Mouse (Mus musculus) left cerebral cortex, adult 11 months (tissue): ENCODE results near the gene Gpr108.

Experiments
- DNase-seq: peaks from one replicate; pipeline ENCODE4 v3.0.0; 2022; ENCODE audit warnings: low spot score

The Gpr108 gene

DNA sequence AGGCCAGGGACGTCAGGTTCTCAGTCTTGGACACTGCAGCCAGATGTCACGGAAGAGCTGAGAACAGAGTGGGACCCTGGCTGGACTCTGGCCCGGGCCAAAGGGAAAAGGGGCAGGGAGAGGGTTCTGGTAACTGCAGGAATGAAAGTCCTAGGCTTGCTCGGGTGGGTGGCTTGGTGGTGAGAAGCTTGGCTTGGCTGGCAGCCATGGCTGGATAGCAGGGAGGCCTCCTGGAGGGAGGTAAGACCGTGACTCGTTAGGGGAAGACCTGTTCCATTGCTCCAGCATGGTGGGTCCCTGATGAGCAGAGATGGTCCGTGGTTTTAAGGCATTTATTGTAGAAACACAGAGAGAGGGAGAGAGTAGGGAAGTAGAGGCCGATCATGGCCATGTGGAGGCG lies 23.1 kb upstream of the Gpr108 start:
- DNase-seq, result no peak

DNA sequence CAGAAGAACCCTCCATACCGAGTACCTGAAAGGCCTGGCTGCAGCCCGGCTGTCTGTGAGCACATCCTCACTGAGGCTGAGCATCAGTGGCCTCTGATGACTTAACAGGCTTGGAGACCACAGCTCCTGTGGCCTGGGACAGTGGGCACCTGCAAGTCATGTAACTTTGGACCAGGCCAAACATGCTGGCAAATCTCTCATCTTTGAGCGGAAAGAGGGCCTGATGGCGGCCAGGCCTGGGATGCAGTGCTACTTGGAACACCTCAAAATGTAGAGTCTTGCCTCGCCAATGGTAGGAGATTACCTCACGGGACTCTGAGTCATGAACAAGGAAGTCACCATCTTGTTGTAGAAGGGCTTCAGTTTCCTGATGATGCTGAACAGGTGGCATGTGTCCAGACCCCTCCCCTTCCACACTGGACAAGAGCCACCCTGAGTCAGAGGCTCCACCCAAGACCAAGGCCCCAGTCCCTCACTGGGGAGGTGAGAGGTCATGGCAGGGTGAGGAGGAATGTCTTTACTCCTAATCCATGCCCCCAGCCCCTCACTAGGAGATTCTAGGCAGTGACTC lies 19.4 kb upstream of the Gpr108 start:
- DNase-seq, result no peak

DNA sequence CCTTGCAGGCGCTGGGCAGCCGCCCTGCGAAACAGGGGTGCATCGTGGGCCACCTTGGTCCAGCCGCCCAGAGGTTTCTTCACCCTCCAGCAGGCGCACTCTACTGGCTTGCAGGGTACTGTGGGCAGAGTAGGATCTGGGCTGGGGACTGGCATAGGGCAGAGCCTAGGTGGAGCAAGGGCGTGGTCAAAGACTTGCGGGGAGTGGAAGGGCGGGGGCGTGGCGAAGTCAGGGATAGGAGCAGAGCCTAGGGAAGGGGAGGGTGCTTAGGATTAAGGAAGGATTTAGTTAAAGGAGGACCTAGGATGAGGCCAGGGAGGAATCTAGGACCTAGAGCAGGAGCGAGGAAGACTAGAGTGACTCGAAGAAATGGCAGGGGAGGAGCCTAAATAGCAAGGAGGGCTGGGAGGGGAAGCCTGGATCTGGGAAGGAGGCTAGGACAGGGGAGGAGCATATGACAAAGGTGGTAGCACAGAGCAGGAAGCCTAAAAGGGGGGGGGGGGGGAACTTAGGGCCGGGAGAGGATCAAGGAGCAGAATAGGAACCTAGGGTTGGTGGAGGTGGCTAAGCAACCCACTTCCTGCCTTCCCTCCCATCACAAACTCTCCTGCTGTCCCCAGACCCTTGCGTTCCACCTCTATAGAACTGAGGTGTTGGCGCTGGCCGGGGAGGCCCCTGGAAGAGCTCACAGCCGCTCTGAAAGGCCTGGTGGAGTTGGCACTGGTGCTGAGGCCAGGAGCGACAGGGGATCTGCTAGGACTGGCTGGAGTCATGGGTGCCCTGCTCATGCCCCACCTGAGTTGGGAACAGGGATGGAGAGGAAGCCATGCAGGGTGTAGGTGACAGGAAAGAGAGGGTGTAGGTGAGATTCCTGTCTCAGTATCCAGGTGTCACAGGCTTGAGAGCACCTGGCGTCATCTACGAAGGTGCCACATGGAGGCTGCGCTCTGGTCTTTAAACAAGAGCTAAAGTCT lies 17.0 kb upstream of the Gpr108 start:
- DNase-seq, result no peak

DNA sequence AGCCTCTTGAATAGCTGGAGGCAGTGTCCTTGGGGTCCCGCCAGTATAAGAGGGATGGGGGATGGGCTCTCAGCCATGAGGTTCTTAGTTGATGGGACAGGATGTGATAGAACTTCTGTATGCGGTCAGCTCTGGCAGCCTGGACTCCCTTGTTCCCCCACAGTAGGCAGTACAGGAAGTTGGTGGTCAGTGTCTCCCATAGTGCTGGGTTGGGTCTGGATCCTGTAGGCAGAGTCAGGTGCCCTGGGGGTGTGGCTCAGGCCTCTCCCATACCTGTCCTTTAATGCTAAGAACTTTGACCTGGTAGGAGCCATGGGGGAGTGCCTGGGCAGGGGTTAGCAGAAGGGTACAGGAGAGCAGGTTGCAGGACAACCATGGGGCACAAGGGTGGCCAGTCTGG lies 15.9 kb upstream of the Gpr108 start:
- no peak for DNase-seq

DNA sequence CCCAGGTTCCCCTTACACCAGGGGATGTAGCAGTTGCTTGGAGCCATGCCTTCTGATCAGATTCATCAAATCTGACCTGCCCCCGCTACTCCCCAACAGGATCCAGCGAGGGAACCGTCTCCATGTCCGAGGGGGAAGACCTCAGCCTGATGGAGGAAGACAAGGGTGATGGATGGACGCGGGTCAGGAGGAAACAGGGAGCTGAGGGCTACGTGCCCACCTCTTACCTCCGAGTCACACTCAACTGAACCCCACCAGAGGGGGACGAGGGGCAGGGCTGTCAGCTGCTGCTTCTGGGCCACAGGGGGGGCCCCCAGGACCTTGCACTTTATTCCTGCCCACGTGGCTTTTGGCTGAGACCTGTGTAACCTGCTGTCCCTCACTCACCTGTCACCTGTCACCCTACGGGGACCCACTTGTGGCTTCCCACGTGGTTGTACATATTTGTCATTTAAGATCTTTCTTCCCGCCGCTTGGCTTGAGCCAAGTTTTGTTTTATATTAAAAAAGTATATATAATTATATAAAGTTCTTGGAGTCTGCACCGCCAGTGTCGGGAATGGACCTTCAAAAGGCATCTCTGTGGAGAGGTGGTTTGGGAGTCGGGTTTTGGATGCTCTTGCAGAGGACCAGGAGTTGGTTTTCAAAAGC lies 14.8 kb upstream of the Gpr108 start:
- DNase-seq, result no peak

- no peak for DNase-seq
These were observed 13.6 kb upstream of the Gpr108 start for GRCm38 (mm10) chr17:57261796-57262195.

DNA sequence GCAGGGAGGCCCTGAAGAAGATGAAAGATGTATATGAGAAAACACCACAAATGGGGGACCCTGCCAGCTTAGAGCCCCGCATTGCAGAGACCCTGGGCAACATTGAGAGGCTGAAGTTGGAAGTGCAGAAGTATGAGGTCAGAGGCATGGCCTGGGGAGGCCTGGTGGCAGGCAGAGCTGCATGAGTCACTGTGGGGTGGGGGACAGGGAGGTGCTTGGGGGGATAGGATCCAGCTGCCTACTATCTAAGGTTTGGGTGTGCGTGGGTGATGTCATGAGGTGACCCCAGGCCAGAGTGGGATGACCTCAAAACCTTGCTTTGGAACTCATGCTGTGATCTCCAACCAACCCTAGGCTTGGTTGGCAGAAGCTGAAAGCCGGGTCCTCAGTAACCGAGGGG lies 13.0 kb upstream of the Gpr108 start:
- no peak for DNase-seq

DNA sequence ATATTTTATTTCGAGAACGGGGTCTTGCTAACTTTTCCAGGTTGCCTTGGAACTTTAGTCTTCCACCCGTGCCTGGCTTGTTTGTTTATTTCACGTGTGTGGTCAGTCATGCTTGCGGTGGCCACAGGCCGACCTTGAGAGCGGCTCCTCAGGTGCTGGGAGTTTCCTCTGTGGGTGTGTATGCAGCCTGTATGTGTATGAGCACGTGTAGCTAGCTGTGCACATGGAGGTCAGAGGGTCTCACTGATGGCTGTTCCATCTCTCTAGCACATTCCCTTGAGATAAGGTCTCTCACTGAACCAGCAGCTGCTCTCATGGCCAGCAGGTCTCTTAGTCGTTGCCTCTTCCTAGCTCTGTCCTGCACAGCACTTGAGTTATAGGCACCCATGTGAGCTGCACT lies 12.1 kb upstream of the Gpr108 start:
- no peak for DNase-seq

DNA sequence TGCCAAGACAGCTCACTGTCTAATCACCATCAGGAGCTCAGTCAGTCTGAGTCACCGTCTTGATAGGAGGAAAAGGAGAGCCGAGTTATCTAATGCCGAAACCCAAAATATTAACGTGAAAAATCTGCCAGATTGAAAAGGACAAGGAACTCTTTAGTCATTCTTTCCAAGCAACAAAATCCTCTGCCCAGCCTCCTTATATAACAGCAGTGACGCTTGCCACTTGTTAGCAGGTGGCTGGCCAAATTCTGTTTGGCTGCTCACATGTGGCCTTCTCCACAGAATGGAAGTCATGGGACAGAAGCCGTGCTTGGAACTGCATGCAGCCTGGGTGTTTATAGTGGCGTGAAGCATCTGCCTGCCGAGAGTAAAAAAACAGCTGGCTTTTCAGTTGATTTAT lies 11.5 kb upstream of the Gpr108 start:
- no peak for DNase-seq

DNA sequence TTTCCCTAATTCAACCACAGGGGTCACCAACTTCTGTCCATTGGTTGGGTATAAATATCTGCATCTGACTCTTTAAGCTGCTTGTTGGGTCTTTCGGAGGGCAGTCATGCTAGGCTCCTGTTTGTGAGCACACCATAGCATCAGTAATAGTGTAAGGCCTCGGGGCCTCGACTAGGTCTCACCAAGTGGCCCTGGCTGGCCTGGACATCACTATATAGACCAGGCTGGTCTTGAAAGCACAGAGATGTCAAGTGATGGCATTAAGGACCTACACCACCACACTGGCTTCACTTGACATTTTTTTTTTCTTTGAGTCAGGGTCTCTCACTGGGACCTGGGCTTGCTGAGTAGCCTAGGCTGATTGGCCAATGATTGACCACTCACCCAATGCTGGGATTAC lies 9.9 kb upstream of the Gpr108 start:
- no peak for DNase-seq

DNA sequence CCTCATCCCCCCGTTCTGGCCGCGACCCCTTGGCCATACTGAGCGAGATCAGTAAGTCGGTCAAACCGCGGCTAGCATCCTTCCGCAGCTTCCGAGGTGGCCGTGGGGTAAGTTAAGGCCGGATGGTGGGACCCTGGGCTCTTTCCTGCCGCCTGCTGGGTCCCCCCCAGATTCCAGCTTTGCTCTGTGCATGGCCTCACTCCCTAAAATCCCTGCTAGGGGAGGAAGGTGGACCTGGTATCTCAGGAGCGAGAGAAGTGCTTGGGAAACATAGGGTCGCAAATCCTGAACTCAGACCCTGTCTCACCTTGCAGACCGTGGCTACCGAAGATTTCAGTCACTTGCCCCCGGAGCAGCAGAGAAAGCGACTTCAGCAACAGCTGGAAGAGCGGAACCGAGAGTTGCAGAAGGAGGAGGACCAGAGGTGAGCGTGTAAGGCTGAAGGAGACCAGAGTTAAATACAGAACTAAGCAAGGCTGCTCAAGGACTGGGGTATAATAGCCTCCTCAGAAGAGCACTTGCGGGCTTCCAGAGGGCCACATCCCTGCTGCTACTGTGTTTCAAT lies 8.8 kb upstream of the Gpr108 start:
- no peak for DNase-seq

- DNase-seq, result no peak
These were observed 7.1 kb upstream of the Gpr108 start for GRCm38 (mm10) chr17:57255354-57255753.

- DNase-seq, result no peak
These were observed 5.1 kb upstream of the Gpr108 start for GRCm38 (mm10) chr17:57253306-57253705.

- DNase-seq, result no peak
These were observed 3.2 kb upstream of the Gpr108 start for GRCm38 (mm10) chr17:57251431-57251830.

DNA sequence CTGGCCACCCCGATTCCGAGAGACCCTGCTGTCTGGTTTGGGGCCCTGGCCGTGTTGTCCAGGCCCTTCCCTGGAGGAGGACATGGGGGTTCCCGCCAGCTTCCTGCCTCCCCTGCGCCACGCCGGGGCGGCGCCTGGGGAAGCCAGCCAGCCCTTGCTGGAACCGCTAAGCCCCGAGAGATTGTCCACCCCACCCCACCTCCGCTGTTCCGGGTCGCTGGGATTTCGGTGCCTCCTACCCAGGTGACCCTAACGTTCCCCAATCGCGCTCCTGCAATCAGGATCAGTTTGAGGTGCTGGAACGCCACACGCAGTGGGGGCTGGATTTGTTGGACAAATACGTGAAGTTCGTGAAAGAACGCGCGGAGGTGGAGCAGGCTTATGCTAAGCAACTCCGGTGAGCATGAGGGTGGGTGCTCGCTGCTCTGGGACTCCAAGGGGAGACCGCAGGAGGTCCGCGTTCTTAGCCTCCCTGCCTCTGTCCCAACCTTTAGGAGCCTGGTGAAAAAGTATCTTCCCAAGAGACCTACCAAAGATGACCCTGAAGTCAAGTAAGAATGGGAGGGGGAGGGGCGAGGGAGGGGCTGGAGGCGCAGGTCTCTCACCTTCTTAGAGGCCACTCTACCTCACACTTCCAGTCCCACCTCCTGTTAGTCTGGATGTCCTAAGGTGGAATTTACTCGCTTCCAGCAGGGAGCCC lies 2.4 kb upstream of the Gpr108 start:
- DNase-seq, result no peak

GRCm38 (mm10) chr17:57249186-57250181 lies 1.2 kb upstream of the Gpr108 start, which contains the start of gene Trip10:
TSS of gene Trip10 (plus strand) at chr17:57249455.
- peak; percentile 79 for DNase-seq

GRCm38 (mm10) chr17:57248771-57249170 lies 525 bp upstream of the Gpr108 start:
- no peak for DNase-seq

DNA sequence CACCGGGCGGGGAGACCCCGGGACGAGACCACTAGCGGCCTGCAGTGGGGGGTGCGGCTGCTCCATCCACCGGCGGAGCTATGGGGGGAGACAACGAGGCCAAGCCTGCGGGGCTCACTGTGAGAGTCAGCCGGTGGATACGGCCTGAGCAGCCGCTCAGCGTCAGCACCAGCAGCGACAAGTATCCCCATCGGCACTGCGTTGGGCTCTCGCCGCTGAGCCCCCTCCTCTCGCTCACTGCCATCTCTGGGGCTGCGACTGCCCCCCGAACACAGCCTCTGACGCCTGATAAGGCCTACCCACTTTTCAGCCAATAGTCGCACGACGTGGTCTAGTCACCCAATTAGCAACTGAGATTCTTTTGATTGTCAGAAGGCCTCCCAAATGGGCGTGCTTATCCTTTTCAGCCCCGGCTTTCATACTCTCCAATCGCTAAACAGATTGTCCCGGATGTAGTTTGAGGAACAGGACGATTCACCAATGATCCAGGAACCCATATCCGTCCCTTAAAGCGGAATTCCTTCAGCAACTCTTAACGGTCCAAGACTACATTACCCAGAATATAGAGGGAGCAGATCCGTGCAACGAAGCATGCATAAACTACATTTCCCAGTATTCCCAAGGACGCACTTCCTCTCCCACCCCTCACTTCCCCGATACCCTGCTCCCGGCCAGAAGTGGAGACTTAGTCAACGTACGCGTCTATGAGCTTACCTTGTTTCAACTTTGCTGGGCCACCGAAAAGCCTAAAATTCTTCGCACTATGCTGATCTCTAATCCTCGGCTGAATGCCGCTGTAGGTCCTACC lies 649 bp downstream of the Gpr108 start:
- DNase-seq, result peak; percentile 99

DNA sequence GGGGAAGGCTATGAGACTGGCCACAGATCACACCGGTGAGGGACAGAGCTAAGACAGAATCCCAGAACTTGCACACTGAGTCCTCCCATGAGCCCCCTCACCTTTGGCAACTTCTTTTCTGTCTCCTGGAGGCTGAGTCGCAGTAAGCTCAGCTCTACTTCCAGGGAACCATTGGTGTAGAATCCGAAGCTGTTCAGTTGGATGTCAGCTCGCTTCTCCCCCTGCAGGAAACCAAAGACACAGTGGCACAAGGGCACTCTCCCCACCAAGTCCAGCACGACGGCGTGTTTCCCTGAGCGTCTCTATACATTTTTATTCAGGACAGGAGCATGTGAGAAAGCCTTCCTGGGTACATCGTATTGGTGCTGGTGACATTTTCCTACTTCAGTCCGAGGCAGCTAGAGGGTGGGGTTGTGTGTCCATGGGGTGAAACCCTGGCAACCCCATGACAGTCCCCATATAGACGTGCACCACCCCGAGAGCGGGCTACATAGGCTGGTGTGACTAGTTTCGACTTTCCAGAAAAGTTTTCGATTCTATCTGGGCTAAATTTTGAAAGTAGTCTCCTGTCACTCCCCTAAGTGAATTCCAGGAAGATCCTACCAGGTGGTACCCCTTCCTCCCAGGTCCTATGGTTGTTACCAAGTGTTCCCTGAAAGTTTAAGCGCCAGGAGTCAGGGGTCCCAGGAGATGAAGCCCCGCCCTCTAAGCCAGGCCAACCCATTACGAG lies 1.4 kb downstream of the Gpr108 start:
- DNase-seq, result no peak
